Mouse (Mus musculus) cerebellum, postnatal 25 days (tissue): ENCODE measurements around the gene Clcf1.

ENCODE experiments used
- DNase-seq, 2 experiments: peaks; one replicate each; pipeline ENCODE4 v3.0.0; 2021; ENCODE audit warnings: mixed read lengths in 2 of 2

Clcf1 gene

DNA sequence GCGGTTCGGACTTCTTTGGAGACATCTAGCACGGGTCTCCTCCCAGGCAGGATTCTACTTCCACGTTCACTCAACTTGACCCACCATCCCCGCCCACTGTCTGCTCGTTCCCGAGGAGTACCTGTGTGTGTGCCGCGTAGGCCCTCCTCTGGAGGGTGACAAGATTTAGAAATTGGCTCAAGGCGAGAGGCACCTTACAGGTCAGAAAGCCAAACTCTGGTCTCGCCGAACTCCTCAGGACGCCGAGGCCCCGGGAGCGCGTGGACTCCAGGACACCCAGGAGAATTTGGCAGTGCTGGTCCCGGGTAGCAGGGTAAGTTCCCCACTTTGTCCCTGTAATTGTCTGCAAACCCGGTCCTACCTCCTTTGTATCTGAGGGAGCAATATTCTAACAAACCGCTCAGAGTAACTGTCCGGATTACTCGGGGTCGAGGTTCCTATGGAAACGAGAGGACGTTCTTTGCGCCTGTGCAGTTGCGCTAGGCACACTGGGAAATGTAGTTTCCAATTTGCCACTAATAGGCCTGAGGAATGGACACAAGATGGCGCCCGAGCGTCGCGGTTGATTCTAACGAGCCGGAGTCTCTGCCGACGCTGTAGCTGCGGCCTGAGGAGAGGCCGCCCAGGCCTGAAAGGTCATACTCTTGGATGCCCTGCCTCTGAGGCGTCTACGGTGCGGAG lies 43.3 kb downstream of the Clcf1 start:
- DNase-seq, result peak; percentile 94 to 97

DNA sequence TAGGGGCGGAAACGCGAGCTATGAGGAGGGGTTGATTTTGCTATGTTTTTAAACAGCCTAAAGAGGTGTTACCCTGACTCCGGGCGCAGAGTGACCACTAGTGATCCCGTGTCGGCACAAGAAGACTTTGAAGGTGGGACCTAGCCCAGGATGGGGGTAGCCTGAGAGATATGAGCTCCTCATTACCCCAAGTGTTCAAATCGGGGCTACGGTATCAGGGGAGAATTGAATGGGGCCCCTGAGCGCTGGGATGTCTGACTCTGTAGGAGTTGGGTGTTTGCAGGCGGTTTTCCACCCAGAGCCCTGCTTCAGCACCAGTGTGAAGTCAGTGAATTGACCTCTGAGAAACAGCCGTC lies 43.8 kb downstream of the Clcf1 start:
- DNase-seq, result no peak

DNA sequence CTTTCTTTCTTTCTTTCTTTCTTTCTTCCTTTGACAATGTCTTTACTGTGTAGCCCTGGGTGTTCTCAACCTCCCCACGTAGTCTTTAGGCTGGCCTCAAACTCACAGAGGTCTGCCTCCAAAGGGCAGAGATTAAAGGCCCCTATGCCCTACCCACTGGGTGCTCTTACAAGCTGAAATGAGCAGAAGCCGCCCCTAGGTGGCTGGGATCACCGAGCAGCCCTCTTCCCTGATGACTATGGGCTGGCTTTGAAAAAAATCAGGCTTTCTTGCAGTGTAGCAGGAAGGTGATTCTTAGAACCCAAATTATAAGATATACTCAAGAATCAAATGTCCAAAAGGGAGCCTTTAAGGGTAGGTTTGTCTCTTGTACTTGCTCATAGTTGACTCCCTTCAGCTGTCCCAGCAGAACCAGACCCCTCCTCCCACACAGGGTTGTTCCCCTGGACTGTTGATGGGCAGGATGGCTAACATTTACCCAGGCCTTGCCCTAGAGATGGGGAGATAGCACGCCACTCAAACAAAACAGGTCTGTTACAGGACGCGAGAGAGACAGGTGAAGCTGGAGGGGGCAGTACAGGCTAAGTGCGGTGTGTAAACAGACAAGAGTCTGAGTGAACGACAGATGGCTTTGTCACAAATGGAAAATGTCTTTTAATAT lies 47.1 kb downstream of the Clcf1 start:
- DNase-seq, result no peak

DNA sequence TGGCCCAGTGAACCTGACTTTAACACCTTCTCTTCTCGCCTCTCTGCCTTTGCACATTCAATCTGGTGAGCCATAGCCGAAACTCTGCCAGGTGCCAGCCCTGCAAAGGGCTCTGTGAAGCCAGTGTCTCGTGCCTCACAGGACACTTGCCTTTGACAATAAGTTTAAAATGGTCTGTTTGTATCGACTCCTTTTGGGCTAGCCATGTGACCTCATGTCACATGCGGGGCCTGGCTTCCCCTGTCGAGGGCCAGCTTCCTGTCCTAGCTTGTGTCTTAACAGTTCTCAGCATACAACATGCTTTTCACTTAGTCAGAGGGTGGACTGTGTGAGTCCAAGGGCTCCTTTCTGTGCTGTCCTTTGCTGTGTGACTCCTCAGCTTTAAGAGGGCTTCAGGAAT lies 48.7 kb downstream of the Clcf1 start:
- DNase-seq, result peak in 1 of 2 experiments; percentile 38

DNA sequence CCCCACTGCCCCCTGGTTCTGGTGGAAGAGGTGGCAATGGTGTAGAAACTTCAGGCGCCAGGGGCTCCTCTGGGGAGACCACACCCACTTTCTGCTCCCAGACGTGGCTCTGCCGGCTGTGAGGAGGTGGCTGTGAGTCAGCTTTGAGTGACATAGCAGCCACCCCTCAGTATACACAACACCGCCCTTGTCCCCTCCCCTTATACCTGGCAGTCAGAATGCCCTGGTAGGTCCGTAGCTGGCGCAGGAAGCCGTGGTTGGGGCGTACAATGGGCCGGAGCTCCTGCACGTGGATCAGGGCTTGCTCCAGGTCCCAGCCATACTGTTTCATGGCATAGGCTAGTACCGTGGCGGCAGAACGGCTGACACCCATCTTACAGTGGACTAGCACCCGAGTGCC lies 49.7 kb downstream of the Clcf1 start:
- peak in 1 of 2 experiments; percentile 13 for DNase-seq

DNA sequence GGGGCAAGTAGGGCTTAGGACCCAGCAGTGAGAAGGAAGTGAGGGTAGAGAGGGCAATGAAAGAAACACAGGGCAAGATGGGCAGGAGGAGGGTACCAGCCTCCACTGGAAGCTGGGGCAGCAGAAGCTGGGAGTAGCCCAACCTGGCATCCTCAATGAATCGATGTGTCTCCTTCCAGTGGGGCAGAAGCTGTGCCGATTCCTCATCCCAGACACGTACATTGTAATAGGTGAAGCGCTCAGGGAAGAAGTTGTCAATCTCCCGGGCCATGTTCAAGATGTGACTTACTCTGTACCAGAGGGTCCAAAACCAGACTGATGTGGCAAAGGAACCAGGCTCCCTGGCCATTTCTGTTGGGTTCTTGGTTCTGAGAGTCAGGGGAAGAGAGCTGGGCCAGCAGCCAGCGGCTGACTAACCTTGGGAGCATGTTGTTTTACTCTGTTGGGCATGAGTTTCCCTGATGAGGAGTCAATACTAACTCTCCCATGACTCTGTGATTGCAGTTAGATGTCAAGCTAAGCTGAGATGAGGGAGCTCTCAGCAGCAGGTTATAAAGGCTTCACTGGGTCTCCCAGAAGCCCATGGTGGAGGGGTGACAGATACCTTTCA lies 50.2 kb downstream of the Clcf1 start:
- DNase-seq, result no peak

DNA sequence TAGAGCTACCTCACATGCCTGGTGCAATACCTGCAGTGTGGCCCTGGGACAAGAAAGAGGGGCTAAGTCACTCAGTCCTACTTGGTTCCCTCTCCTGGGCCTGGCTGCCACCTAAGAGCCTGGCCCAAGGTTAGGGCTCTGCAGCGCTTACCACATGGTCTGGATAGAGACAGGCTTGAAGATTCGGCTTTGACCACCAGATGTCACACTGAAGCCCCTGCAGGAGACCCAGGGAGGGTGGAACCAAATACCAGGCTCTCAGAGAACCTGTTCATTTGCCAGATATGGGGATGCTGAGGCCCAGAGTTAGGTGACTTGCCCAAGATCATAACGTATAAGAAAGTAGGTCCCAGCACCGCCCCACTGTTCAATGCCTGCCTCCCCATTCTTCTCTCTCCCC lies 51.9 kb downstream of the Clcf1 start:
- DNase-seq, result peak in 1 of 2 experiments; percentile 24

DNA sequence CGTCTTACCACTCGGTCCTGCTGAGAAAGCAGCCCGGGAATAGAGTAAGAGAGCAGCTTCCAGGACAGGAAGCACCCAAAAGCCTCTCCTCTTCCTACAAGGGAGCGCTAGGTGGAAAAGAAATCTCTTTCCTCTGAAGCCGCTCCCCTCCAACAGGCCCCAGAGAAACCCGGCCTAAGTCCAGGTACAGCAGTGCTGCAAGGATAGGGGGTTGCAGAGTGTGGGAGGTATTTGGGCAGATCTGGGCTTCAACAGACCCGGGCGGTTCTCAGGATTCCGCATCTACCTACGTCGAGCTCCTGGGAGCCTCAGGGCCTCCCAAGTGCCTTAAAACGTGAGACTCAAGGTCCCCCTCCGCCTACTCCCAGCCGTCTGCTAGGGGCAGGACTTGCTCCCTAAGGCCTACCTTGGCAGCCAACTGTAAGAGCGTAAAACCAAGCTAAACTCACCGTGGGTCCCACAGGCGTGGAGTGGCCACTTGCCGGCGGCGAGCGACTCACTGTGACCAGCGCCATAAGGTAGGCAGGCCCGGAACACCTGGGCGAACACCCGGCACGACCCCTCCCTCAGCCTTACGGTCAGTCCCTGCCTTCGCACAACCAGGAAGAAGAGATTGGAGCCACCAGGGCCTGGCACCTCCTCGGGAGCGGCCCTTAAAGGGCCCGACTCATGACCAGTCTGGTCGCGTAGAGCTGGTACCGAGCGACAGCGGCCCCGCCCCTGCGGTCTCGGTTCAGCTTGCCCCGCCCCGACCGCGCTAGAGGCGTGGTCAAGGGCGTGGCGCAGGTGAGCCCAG lies 54.7 kb downstream of the Clcf1 start, which contains the start of gene Ssh3:
Ssh3 (minus strand) TSS at position 615 of the 796 bp plus-strand sequence.
- peak; percentile 84 to 92 for DNase-seq

DNA sequence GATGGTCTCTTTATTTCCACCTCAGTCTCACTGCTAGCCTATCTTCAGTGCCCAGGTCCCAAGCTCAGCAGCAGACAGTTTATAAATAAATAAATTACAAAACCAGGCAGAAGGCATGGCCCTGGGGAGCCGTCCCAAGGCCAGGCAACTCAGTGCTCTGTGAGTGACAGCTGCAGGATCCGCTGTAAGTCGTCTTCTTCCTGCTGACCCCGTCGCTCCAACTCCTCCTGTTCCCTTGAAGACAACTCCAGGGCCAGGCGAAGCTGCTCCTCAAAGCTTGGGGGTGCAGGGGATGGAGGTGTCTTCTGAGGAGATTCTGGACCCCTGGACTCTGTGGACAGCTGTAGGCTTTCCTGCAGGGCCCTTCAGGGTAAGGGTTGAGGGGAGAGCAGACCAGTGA lies 56.1 kb downstream of the Clcf1 start:
- peak; percentile 29 to 35 for DNase-seq

DNA sequence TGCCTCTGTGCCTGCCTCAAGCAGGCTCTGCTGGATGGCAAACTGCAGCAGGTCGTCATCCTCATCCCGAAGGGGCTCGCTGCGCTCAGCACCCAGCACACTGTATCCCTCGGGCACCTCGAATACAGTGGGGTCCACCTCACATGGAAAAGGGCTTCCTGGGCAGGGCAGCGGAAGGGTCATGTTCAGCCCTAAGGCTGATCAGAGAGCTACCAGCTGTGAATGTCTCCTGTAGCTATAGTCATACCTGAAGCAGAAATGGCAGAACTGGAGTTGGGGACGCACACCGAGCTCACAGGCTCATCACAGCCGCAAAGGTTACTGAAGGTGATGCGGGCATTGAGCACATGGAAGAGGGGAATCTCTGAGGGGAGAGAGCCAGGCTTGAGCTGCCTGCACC lies 56.9 kb downstream of the Clcf1 start:
- no peak for DNase-seq
